Mouse (Mus musculus) spleen, adult 18-20 months (tissue): Measurements from ENCODE around the gene Rab11b.

Experiments used
- DNase-seq, 2 experiments: peaks; one replicate each; pipeline ENCODE4 v3.0.0; 2022; ENCODE audit warnings: mixed read lengths in 2 of 2

Rab11b gene

GRCm38 (mm10) chr17:33713271-33713670, 47.1 kb downstream of the Rab11b start:
- no peak for DNase-seq

- no peak for DNase-seq
Measured at GRCm38 (mm10) chr17:33709834-33710233, 50.5 kb downstream of the Rab11b start.

- no peak for DNase-seq
Measured at GRCm38 (mm10) chr17:33703091-33703490, 57.2 kb downstream of the Rab11b start.

GRCm38 (mm10) chr17:33702178-33702577, 58.2 kb downstream of the Rab11b start:
- DNase-seq, result no peak

GRCm38 (mm10) chr17:33695471-33695870, 64.9 kb downstream of the Rab11b start:
- no peak for DNase-seq
